Mouse (Mus musculus): ENCODE measurements at regions not wholly inside any gene's neighbourhood (a gene's known extent, or its start where the extent isn't known, plus 50 kb on each side); places are given as distances from the start of the nearest gene placed in this dataset.
"Not testable (repeated sequence)": the region's sequence is repeated elsewhere in the genome, so short reads cannot be mapped to it uniquely, and the experiment has no call there.

DNA sequence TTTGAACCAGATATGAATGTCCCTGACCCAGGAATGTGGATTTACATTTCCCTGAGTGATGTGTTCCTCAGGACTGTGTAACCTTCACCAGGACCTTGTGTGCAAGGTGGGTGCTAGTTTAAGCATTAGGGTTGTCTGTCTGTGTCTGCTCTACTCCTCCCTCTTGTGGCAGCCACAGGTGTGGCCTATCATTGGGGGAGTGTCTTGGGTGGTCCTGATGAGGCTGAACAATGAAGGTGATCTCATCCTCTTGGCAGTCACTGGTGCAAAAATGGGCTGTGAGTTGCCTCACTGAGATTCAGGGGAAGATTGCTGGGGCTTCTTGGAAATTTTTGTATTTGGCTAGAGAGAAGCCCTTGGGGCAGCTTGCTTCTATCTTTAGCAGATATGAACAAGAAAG, 179.4 kb upstream of the Ube2e1 start:
- no peak for DNase-seq (ENCODE audit: low spot score)

- DNase-seq (ENCODE audit: low spot score): no peak
Observed at GRCm38 (mm10) chr14:18508359-18508647, 176.6 kb upstream of the Ube2e1 start.

- no peak for DNase-seq (ENCODE audit: low spot score)
Observed at GRCm38 (mm10) chr14:18507582-18508358, 176.1 kb upstream of the Ube2e1 start.

- peak; percentile 45 for DNase-seq (ENCODE audit: low spot score)
Observed at GRCm38 (mm10) chr14:18506168-18506567, 174.5 kb upstream of the Ube2e1 start.

- DNase-seq (ENCODE audit: low spot score): no peak
Observed at GRCm38 (mm10) chr14:18500249-18500832, 168.7 kb upstream of the Ube2e1 start.

DNA sequence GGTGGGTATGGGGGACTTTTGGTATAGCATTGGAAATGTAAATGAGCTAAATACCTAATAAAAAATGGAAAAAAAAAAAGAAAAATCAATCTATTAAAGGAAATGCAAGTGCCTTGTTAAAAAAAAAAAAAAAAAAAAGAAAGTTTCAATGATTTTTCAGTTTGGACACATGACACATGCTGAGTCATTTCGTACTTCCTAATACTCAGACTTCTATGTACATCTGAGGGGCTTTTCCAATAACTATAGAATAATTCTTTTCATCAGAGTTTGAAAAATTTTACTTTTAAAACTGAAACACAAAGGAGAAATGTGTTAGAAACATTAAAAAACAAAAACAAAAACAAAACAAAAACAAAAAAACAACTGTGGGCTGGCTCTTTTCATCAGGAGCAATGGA, 162.4 kb upstream of the Ube2e1 start:
- no peak for DNase-seq (ENCODE audit: low spot score)

DNA sequence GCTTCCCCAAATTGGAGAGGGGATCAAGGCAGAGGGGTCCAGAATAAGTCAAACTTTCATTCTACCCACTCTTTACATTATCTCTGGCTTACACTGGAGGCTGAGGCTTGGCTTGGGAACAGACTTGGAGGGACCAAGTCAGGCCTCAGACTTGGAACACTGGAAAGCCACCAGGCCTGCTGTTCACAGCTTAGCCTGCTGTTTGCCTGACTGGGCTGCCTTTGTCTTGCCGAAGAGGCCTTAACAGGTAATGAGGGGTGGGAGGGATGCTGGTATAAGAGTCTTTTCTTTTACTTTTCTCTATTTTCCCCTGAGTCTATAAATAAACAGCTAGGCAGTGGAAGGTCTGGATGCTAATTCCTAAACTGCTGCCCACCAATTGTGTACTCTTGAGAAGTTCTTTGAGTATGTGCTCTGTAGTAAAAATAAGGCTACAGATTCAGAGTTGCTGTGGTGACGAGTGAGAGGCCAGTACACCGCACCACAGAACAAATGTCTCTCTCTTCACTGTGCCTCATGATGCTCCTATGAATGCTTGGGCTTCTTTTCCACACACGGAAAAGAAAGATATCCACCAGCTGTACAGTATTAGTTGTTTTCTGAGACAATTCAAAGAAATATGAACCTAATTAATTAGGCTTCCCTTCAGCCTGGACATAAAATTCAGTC, 154.6 kb upstream of the Ube2e1 start:
- DNase-seq (ENCODE audit: low spot score): no peak

- no peak for DNase-seq (ENCODE audit: low spot score)
Observed at GRCm38 (mm10) chr14:18485526-18485925, 153.9 kb upstream of the Ube2e1 start.

DNA sequence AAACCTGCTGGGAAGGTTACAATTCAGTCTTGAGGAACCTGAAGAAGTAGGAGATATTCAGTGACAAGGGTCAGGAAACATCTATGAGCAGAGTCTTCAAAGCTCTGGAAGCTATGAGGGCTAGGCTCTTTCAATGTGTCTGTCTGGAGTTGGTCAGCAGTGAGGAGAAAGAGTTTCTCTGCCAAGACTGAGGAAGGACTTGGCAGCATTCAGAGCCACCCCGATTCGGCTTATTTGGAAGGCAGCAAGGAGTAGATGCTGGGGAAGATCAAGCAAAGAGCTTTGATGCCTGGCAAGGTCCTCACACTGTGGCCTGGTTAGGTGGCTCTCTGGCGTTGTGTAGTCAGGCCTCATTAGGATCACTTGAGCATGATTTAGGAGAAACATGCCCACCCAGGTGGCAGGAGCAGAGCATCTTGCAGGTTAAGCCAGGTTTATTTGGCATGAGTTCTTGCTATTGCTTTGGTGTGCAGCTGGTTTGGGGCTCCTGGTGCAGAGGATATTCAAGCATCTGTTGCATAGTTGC, 145.2 kb upstream of the Ube2e1 start:
- no peak for DNase-seq (ENCODE audit: low spot score)

- DNase-seq (ENCODE audit: low spot score): peak; percentile 80
Observed at GRCm38 (mm10) chr14:18468611-18469010, 137.0 kb upstream of the Ube2e1 start.

DNA sequence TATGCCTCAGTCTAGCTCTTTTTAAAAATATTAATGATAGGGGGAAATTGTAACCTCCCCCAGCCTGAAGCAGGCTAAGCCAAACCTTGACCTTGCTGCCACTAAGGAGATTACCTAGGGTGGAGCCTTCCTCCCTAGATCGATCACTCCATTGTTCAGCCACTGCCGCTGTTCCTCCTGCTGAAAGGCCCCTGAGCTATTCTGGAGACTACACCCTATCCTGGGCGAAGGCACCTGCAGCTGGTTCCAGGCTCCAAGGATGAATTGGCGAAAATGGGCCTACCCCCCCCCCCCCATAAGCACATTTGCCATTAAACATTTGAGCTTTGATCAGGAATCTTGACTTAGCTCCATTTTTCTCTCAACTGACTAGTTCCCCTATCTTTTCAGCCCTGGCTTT, 135.2 kb upstream of the Ube2e1 start:
- not testable (repeated sequence) for DNase-seq (ENCODE audit: low spot score)

GRCm38 (mm10) chr14:18464199-18464598, 132.5 kb upstream of the Ube2e1 start:
- not testable (repeated sequence) for DNase-seq (ENCODE audit: low spot score)

DNA sequence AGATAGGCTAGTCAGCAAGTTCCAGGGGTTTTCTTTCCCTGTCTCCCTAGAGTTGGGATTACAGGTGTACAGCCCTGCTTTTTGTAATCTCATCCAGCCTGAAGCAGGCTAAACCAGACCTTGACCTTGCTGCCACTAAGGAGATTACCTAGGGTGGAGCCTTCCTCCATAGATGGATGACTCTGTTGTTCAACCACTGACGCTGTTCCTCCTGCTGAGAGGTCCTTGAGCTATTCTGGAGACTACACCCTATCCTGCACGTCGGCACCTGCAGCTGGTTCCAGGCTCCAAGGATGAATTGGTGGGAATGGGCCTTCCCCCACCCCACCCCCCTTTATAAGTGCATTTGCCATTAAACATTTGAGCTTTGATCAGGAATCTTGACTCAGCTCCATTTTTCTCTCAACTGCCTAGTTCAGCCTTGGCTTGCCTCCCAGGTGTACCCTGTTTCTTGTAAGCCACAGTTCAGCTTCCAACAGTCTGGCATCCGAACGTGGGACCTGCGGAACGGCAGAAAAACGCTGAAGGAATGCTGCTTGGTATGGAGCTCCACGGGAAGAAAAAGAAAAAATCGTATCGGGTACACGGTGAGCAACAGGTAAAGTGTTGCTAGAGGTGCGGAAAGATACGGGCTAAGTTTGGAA, 131.7 kb upstream of the Ube2e1 start:
- no peak for DNase-seq (ENCODE audit: low spot score)

DNA sequence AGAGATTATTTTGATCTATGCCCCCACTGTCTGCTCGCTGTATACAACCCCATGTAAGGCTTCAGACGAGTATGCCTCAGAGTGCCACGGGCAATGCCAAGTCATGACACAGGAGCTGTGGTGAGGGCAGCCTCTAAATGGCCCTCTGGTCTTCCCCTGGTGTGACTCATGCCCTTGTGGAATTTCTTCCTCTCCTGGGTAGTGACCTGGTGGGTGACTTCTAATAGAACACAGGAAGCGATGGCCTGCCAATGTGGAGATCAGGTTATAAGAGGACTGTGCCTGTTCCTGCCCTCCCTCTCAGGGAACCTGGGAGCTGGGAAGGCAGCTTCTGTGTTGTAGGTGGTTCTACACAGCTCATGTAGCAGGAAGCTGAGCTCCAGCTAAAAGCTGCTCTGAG, 130.7 kb upstream of the Ube2e1 start:
- DNase-seq (ENCODE audit: low spot score): no peak

DNA sequence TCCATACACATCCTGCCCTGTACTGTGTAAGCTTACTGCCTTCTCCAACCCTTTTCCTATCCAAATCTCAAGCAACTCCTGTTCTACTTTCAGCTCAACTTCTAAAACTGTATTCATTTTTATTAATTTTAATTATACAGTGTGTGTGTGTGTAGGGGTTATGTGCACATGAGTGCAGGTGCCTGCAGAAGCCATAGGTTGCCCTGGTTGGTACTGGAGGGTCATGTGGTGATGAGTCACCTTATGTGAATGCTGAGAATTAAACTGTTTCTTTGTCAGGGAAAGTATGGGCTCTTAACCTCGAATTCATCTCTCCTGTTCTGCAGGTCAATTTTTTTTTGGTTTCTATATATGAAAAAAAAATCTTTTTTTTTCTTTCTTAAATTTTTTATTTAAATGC, 117.0 kb upstream of the Ube2e1 start:
- no peak for DNase-seq (ENCODE audit: low spot score)

- DNase-seq (ENCODE audit: low spot score): no peak
Observed at GRCm38 (mm10) chr14:18444492-18444891, 112.8 kb upstream of the Ube2e1 start.

DNA sequence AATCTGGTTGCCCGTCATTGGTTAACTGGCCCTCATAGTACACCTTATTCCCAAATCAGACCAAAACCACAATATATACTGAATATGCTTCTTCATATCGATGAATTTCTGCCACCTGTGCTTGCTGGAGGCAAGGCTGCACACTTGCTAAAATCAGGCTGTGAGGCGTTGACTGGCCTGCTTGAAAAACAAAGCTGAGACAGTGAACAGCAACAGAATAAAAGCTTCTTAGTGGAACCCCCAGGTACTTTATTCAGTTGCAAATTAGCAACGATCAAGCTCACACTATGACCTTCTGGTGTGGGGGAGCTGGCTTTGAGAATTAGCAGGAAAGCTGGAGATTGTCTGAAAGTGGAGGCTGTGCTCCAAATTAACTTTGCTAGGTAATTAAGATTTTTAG, 97.3 kb upstream of the Ube2e1 start:
- not testable (repeated sequence) for DNase-seq (ENCODE audit: low spot score)

- no peak for DNase-seq (ENCODE audit: low spot score)
Observed at GRCm38 (mm10) chr14:18425887-18426286, 94.2 kb upstream of the Ube2e1 start.

DNA sequence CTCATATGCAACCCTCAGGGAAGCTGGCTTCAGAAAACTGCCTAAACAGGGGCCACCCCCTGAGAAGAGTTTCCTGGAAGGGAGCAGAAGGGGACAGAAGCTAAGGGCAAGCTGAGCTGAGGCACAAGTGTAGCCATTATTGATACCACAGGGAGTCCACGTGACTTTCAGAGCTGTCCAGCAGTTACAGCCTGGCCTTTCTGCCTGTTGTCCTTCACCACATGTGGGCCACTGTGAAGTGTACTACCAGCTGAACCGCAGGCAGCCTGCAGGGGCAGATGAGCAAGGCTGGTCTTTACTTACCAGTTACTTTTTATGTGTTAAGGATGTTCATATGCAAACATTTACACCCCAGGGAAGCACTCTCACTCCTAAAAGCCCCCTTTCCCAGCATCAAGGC, 85.2 kb upstream of the Ube2e1 start:
- DNase-seq (ENCODE audit: low spot score): no peak

GRCm38 (mm10) chr14:18416319-18416718, 84.7 kb upstream of the Ube2e1 start:
- no peak for DNase-seq (ENCODE audit: low spot score)

- DNase-seq (ENCODE audit: low spot score): no peak
Observed at GRCm38 (mm10) chr14:18398953-18399352, 67.3 kb upstream of the Ube2e1 start.

DNA sequence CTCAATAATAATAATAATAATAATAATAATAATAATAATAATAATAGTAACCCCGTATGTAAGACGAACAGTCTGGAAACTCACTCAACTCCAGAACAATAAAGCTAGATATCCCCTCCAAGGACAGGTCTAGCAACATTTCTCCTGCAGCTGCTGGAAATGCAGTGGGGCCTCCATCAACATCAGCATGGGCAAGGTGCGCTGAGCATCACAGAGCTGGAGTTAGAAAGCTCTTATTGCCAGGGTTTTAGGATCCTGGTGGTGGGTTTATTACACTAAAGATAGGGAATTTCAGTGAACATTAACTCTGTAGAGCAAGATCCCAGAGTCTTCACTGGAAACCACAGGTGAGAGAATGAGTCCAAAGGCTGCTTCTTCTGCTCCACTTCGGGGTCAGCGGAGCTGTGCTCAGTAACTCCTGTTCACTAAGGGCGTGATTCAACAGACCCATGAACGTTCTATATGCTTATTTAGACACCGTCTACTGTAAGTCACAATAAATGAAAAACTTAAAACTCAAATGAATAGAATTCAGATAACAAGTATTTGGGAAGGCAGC, 64.6 kb upstream of the Ube2e1 start:
- DNase-seq (ENCODE audit: low spot score): no peak

Data from adipocyte (in vitro differentiated cells).